Mouse (Mus musculus) limb, embryonic 15.5 days (tissue): ENCODE data around the gene Nr2c2ap. TPM values are rescaled to one million over a fixed set of nuclear protein-coding genes. Genes with fewer than 3 reads are reported as not detected.

Source experiments
- ATAC-seq: fragments of 200-750 bp; cut with Nextera tagmentation; 2 replicates; pipeline ENCODE4 v1.8.0; 2017; ENCODE audit warnings: low read depth, moderate TSS enrichment; ENCODE audit not compliant: insufficient number of reproducible peaks, low FRiP score, low TSS enrichment
- H3K27ac ChIP-seq: fragments of 300-500 bp; sonication (generic); 2 replicates; pipeline ENCODE4 v1.5.1; 2015; ENCODE audit warnings: moderate library complexity, mild to moderate bottlenecking, inconsistent platforms
- H3K27me3 ChIP-seq: fragments of 300-500 bp; sonication (generic); 2 replicates; pipeline ENCODE4 v1.6.1; 2015; ENCODE audit warnings: inconsistent platforms
- H3K36me3 ChIP-seq: fragments of 300-500 bp; sonication (generic); 2 replicates; pipeline ENCODE4 v1.6.1; 2015; ENCODE audit warnings: inconsistent platforms
- H3K4me1 ChIP-seq: fragments of 300-500 bp; sonication (generic); 2 replicates; pipeline ENCODE4 v1.6.1; 2015; ENCODE audit warnings: inconsistent platforms
- H3K4me2 ChIP-seq: fragments of 300-500 bp; sonication (generic); 2 replicates; pipeline ENCODE4 v1.6.1; 2015; ENCODE audit warnings: mild to moderate bottlenecking, inconsistent platforms
- H3K4me3 ChIP-seq: fragments of 300-500 bp; sonication (generic); 2 replicates; pipeline ENCODE4 v1.5.1; 2015; ENCODE audit warnings: mild to moderate bottlenecking, inconsistent platforms
- H3K9ac ChIP-seq: fragments of 300-500 bp; sonication (generic); 2 replicates; pipeline ENCODE4 v1.6.1; 2015; ENCODE audit warnings: inconsistent platforms
- H3K9me3 ChIP-seq: fragments of 300-500 bp; sonication (generic); 2 replicates; pipeline ENCODE4 v1.6.1; 2016; ENCODE audit warnings: inconsistent platforms
- WGBS: fragments of 180-500 bp; shearing (Covaris S2); methylation state at CpG from one replicate; pipeline ENCODE4 v1.1.7; 2015; 5-methylcytosine and 5-hydroxymethylcytosine counted together
- polyA plus RNA-seq: library from polyadenylated mRNA; unstranded; fragments of >200 nt; fragmentation: Nextera tagmentation; extraction: Ambion mirVana; gene quantifications from 2 replicates; pipeline ENCODE4 v1.2.1, GENCODE M21; 2015

Gene Nr2c2ap
- polyA plus RNA-seq, 1 experiment from 2014 or later: 31.2 TPM

DNA sequence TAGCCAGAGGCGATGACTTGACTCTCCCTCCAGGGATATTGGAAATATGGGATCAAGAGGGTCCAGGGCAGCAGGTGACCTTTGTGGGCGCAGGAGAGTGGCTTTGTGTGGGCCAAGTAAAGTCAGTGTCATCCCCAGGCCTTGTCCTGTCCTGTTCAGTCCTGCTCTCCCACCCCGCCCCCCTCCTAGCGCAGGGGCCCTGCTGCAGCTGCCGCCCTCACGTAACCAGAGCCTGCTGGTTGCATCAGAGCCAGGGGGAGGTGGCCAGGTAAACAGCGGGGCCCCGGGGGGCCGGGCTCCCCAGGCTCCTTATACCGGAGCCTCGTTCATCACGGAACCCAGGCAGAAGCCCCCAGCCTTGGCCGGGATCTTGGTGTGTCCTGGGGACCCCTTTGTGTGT is 19.0 kb downstream of the Nr2c2ap start:
- 15% methylated on average over 13 of the region's 13 CpGs for WGBS
- no peak for ATAC-seq
- peaks cover 26% of the 10 kb centered on the region for H3K36me3 ChIP-seq
- H3K27ac ChIP-seq: no peak overlapping the region
- H3K4me2 ChIP-seq: peak overlapping the region; percentile 11; the same call in 1 of the 2 replicates
- no peak overlapping the region for H3K4me3 ChIP-seq
- H3K9me3 ChIP-seq: no peaks in the 10 kb centered on the region
- H3K9ac ChIP-seq: no peak overlapping the region
- H3K27me3 ChIP-seq: no peaks in the 10 kb centered on the region; the same call in 1 of the 2 replicates
- H3K4me1 ChIP-seq: peaks cover 13% of the 10 kb centered on the region

DNA sequence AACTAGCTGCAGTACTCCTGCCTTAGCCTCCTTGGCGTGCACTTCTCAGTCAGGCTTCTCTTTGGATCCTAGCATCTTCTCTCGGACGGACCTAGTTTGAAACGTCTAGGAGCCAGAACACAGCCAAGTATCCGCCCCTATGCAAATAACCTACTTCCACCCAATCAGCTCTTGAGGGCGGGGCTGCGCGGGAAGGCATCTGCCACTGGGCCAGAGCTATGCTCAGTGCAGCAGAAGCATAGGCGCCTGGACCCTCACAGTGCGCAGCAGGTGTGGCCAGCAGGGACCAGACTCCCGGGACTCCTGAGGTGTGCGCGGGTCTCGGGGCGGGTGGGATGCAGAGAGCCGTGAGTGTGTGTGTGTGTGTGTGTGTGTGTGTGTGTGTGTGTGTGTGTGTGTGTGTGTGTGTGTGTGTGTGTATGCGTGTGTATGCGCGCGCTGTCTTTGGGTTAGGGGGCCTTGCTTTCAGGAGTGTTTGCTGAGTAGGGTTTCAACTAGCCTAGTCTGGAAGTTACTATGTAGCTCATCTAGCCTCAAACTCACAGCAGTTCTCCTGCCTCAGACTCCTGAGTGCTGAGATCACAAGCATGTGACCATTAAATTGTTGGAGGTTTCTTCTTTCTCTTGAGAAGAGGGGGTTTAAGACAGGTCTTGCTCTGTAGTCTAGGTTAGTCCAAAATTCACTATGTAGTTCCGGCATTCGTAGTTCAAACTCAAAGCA is 21.6 kb downstream of the Nr2c2ap start:
- Histone ChIP-seq H3K4me1 (peaks cover 15% of the 10 kb centered on the region), H3K27ac (no peak overlapping the region; the same call in 1 of the 2 replicates), H3K27me3 (no peaks in the 10 kb centered on the region; the same call in 1 of the 2 replicates), H3K36me3 (peaks cover under 1% of the 10 kb centered on the region; the same call in 1 of the 2 replicates), H3K9ac (no peak overlapping the region), H3K9me3 (no peaks in the 10 kb centered on the region), H3K4me2 (peak overlapping the region; percentile 38), H3K4me3 (peak overlapping the region; percentile 16; the same call in 1 of the 2 replicates)
- ATAC-seq: peak; percentile 85
- WGBS: 12% methylated on average over 22 of the region's 22 CpGs

DNA sequence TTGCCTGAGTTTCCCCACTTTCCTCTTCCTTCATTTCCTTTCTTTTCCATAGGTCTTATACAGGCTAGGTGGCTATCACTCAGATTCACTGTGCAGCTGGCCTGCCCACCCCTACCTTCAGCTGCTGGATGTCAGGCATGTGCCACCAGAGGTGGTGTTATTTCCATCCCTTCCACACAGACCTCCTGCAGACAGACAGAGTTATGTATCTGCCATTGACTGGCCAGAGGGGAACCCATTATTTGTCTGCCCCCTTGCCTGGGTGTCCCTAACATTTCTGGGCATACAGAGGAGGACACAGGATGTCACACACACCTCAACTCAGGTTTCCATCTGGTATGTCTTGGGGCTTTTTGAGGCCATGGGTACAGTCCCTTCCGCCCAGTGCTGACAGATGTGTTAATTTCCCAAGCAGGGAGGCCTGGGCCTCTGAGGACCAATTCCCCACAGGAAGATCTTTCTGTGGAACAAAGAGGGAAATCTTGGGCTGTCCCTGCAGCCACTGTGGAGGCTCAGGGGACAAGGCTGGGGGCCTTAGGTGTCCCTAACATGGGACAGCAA is 26.2 kb downstream of the Nr2c2ap start:
- no peaks in the 10 kb centered on the region; the same call in 1 of the 2 replicates for H3K27me3 ChIP-seq
- WGBS: 94% methylated on average over 1 of the region's 1 CpGs
- no peaks in the 10 kb centered on the region for H3K9me3 ChIP-seq
- H3K4me1 ChIP-seq: peaks cover 20% of the 10 kb centered on the region
- no peak overlapping the region for H3K9ac ChIP-seq
- no peak overlapping the region for H3K4me3 ChIP-seq
- no peak for ATAC-seq
- no peak overlapping the region for H3K27ac ChIP-seq
- no peak overlapping the region for H3K4me2 ChIP-seq
- no peaks in the 10 kb centered on the region for H3K36me3 ChIP-seq

DNA sequence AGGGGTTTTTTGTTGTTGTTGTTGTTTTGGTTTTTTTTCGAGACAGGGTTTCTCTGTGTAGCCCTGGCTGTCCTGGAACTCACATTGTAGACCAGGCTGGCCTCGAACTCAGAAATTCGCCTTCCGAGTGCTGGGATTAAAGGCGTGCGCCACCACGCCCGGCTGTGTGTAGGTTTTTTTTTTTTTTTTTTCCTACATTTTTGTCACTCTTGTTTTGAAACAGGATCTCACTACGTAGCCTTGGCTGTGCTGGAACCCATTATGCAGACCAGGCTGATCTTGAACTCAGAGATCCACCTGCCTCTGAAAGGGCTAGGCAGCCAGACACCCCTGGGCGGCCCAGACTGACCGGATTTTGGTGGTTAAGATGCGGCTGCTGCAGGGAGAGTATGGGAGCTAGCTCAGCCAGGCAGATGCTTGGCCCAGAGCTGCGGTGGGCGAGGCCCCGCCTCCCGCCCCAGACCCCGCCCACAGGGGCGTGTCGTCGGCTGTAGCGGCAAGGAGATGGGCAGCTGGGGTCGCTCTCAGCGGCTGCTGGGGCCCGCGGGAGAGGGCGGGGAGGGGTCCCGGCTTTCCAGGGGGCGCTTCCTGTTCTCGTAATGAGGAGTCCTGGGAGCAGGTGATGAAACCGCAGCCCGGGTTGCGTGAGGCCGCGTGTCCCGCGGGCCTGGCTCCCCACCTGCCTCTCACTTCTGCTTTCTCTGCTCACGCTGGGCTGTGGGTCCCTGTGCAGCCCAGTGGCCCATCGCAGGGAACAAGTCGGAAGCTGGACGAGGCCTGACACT is 27.1 kb downstream of the Nr2c2ap start:
- peak; percentile 84 for ATAC-seq
- Histone ChIP-seq H3K9me3 (no peaks in the 10 kb centered on the region), H3K27me3 (no peaks in the 10 kb centered on the region; the same call in 1 of the 2 replicates), H3K4me1 (peaks cover 14% of the 10 kb centered on the region), H3K36me3 (no peaks in the 10 kb centered on the region), H3K4me3 (peak overlapping the region; percentile 51), H3K4me2 (peak overlapping the region; percentile 82), H3K9ac (no peak overlapping the region), H3K27ac (no peak overlapping the region)
- 10% methylated on average over 35 of the region's 40 CpGs for WGBS

DNA sequence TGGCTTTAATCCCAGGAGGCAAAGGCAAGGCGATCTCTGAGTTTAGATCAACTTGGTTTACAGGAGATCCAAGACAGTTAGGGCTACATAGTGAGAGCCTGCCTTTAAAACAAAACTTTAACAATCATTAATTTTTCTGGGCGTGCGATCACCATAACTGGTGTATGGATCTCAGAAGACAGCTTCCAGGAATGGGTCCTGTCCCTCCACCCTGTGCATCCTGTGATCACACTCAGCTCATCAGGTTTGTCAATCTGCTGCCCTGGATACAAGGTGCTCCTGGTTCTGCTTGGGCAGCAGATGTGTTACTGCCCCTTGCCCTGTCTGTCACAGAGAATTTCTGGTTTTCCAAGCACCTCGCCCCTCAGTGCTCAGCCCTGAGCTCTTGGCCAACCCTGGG is 28.1 kb downstream of the Nr2c2ap start:
- WGBS: 79% methylated on average over 4 of the region's 4 CpGs

DNA sequence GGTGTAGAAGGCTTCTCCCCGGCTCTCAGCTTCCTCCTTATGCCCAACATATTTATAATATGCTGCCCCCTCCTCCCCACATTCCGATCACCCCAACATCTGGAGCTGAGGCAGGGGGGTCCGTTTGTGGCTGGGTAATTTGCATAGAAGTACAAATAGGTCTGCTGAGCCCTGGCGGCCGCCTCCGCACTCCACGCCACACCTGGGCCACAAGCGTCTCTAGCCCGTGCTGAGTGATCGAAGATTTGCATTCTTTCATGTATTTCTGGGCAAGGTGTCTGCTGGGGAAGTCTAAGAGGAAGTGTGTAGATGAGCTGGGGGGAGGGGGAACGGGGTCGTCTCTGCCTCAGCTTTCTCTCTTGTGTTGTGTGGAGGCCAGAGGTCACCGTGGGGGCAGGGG is 28.9 kb downstream of the Nr2c2ap start:
- 64% methylated on average over 13 of the region's 13 CpGs for WGBS
- no peak overlapping the region for H3K4me3 ChIP-seq
- no peaks in the 10 kb centered on the region for H3K9me3 ChIP-seq
- no peak overlapping the region for H3K9ac ChIP-seq
- peaks cover 14% of the 10 kb centered on the region for H3K4me1 ChIP-seq
- no peaks in the 10 kb centered on the region for H3K36me3 ChIP-seq
- no peak overlapping the region for H3K4me2 ChIP-seq
- H3K27ac ChIP-seq: no peak overlapping the region
- ATAC-seq: no peak
- peaks cover 8% of the 10 kb centered on the region for H3K27me3 ChIP-seq

More for the DNA sequence above, 28.1 kb downstream of the Nr2c2ap start:
- Histone ChIP-seq H3K27ac (no peak overlapping the region), H3K36me3 (no peaks in the 10 kb centered on the region), H3K9me3 (no peaks in the 10 kb centered on the region), H3K27me3 (peaks cover 5% of the 10 kb centered on the region; the same call in 1 of the 2 replicates), H3K9ac (no peak overlapping the region), H3K4me3 (no peak overlapping the region), H3K4me2 (no peak overlapping the region), H3K4me1 (peaks cover 14% of the 10 kb centered on the region)
- no peak for ATAC-seq

DNA sequence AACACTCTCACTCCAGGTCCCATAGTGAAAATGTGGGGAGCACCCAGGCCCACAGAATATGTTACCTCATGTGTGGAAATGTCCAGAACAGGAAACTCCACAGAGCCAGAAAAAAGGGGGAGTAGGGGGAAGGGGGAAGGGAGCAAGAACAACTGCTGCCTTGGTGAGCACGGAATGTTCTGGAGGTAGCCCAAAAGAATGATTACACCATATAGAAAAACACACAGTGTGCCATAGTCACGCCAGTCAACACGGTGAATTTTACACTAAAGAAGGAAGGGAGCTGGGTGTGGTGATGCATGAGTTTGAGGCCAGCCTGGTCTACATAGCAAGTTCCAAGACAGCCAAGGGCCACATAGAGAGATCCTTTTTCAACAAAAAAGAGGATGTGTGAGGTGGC is 32.2 kb downstream of the Nr2c2ap start:
- no peak overlapping the region for H3K4me2 ChIP-seq
- H3K36me3 ChIP-seq: no peaks in the 10 kb centered on the region
- peaks cover 13% of the 10 kb centered on the region for H3K4me1 ChIP-seq
- no peak for ATAC-seq
- H3K27ac ChIP-seq: no peak overlapping the region
- 70% methylated on average over 3 of the region's 3 CpGs for WGBS
- H3K27me3 ChIP-seq: peaks cover 23% of the 10 kb centered on the region
- no peak overlapping the region for H3K4me3 ChIP-seq
- H3K9ac ChIP-seq: no peak overlapping the region
- H3K9me3 ChIP-seq: no peaks in the 10 kb centered on the region

DNA sequence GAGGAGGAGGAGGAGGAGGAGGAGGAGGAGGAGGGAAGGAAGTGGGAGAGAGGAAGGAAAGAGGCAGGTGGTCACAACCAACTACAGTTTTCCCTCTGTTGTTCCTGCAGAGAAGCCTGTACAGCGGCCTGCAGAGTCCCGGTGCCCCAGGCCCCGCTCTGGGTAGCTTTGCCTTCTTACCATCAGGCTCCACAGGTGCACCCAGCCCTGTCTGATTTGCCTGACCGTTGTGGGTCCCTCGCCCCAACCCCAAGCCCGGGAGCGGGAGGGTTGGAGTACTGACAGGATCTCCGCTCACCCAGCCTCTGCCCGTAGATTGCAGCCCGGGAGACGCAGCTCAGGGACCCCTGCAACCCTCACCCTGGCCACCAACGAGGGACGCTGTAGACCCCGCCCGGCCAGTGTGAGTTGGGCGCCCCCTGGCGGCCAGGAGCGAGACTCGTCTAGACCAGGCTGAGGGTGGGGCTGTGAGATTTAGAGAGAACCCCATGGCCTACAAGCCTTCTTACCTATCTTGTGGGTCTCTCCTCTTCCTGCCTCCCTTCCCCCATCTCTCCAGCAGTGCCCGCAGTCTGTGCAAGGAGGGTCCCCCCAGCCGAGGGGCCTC is 35.5 kb downstream of the Nr2c2ap start:
- peaks cover 23% of the 10 kb centered on the region for H3K27me3 ChIP-seq
- H3K27ac ChIP-seq: no peak overlapping the region
- ATAC-seq: peak; percentile 70; the same call in 1 of the 2 replicates
- no peaks in the 10 kb centered on the region for H3K36me3 ChIP-seq
- H3K9me3 ChIP-seq: no peaks in the 10 kb centered on the region
- peak overlapping the region; percentile 25 for H3K4me3 ChIP-seq
- WGBS: 3% methylated on average over 21 of the region's 21 CpGs
- peak overlapping the region; percentile 51 for H3K4me2 ChIP-seq
- H3K4me1 ChIP-seq: peaks cover 10% of the 10 kb centered on the region; the same call in 1 of the 2 replicates
- H3K9ac ChIP-seq: no peak overlapping the region

DNA sequence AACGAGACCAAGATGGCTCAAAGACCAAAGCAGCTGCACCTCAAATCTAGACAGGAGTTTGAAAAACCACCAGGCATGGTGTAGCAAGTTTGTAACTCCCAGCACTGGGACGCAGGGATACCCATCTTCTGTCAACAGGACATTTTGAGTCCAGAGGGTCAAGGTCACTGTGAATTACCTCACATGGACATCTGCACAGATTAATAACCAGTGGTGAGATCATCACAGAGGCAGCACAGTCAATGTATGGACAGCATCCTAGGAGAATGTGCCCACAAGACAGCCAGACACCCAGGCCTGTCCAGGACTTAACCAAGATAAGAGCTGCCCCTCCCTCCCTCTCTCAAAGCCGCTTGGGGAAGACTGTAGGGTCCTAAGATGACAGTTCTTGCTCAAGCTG is 39.0 kb downstream of the Nr2c2ap start:
- 82% methylated on average over 3 of the region's 3 CpGs for WGBS
- Histone ChIP-seq H3K9me3 (no peaks in the 10 kb centered on the region), H3K27ac (no peak overlapping the region), H3K9ac (no peak overlapping the region), H3K36me3 (peaks cover 4% of the 10 kb centered on the region; the same call in 1 of the 2 replicates), H3K4me2 (no peak overlapping the region), H3K27me3 (peaks cover 14% of the 10 kb centered on the region), H3K4me3 (no peak overlapping the region), H3K4me1 (peaks cover 31% of the 10 kb centered on the region)
- no peak for ATAC-seq

DNA sequence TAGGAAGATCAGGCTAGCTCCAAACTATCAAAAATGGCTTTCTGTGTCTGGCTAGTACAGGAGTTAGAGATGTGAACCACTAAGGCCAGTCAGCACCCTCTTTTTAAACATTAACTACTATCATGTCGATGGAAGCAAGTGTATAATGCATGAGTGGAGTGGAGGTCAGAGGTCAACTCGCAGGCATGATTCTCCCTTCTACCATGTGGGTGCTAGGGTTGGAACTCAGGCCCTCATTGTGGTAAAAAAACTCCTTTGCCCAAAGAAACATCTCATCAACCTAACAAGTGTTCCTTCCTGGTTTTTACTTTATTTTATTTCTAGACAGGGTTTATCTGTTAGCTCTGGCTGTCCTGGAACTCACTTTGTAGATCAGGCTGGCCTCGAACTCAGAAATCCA is 39.6 kb downstream of the Nr2c2ap start:
- H3K9ac ChIP-seq: no peak overlapping the region
- no peak overlapping the region for H3K27ac ChIP-seq
- no peaks in the 10 kb centered on the region for H3K9me3 ChIP-seq
- peaks cover 31% of the 10 kb centered on the region for H3K4me1 ChIP-seq
- H3K4me3 ChIP-seq: no peak overlapping the region
- peaks cover 5% of the 10 kb centered on the region for H3K36me3 ChIP-seq
- no peak for ATAC-seq
- 74% methylated on average over 3 of the region's 3 CpGs for WGBS
- no peak overlapping the region for H3K4me2 ChIP-seq
- H3K27me3 ChIP-seq: peaks cover 8% of the 10 kb centered on the region

DNA sequence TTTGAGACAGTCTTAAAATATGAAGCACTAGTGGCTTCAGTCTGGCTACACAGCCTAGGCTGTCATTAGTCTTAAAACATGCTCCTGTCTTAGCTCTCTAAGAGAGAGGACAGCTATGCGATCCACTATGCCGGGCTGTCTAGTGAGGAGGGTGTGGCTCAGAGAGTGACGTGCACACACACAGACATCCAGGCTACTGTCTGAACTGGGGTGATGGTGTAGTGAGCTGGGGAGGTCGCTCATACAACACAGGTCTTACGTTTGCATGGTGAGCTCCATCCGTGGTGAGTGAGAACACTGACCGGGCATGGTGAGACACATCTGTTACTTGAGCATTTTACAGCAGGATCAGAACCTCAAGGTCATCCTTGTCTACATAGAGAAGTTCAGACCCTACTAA is 40.1 kb downstream of the Nr2c2ap start:
- Histone ChIP-seq H3K36me3 (peaks cover 6% of the 10 kb centered on the region), H3K4me3 (no peak overlapping the region), H3K9me3 (no peaks in the 10 kb centered on the region), H3K9ac (no peak overlapping the region), H3K4me2 (0 out of 2 replicates have a peak overlapping the region, but pooled peaks have one; percentile 49), H3K27ac (no peak overlapping the region), H3K4me1 (peaks cover 31% of the 10 kb centered on the region), H3K27me3 (peaks cover 3% of the 10 kb centered on the region; the same call in 1 of the 2 replicates)
- ATAC-seq: no peak
- 85% methylated on average over 7 of the region's 7 CpGs for WGBS
